Mouse (Mus musculus): ENCODE results near the gene Clec4g. TPM values are rescaled to one million over a fixed set of nuclear protein-coding genes. Genes with fewer than 3 reads are reported as not detected.
"Not testable (repeated sequence)": the region's sequence is repeated elsewhere in the genome, so short reads cannot be mapped to it uniquely, and the experiment has no call there.

Gene Clec4g
- polyA plus RNA-seq (2016; fragmentation: Nextera tagmentation; extraction: Ambion mirVana) = 3.7 and 5.0 TPM in 2 replicates

GRCm38 (mm10) chr8:3720551-3720950, at the start of gene Clec4g:
Gene Clec4g (minus strand): TSS chr8:3720651.
- no peak within 1 kb of the TSS for H3K27ac ChIP-seq (ENCODE audit: poor library complexity, severe bottlenecking)
- no peaks in the 10 kb centered on the region for H3K27me3 ChIP-seq (replicated peaks)
- 0 out of 2 replicates have a peak within 1 kb of the TSS, but pooled peaks have one; percentile 2 for H3K4me2 ChIP-seq
- no peaks in the 10 kb centered on the region for H3K36me3 ChIP-seq
- H3K4me3 ChIP-seq = no peak within 1 kb of the TSS
- H3K9me3 ChIP-seq (replicated peaks) = no peaks in the 10 kb centered on the region; the same call in 1 of the 2 replicates
- H3K9ac ChIP-seq = no peak within 1 kb of the TSS
- 58% methylated on average over 5 of the region's 5 CpGs for WGBS
- peaks cover 13% of the 10 kb centered on the region; the same call in 1 of the 2 replicates for H3K4me1 ChIP-seq (replicated peaks)
- no peak for ATAC-seq (ENCODE audit: insufficient number of reproducible peaks, low FRiP score)

- not testable (repeated sequence) for H3K4me2 ChIP-seq; H3K27ac ChIP-seq (ENCODE audit: poor library complexity, severe bottlenecking); H3K36me3 ChIP-seq; H3K9ac ChIP-seq; H3K4me1 ChIP-seq (replicated peaks); ATAC-seq (ENCODE audit: insufficient number of reproducible peaks, low FRiP score); H3K4me3 ChIP-seq; H3K27me3 ChIP-seq (replicated peaks)
- 79% methylated on average over 5 of the region's 5 CpGs for whole genome bisulfite sequencing
- peaks cover 40% of the 10 kb centered on the region for H3K9me3 ChIP-seq (replicated peaks)
Observed at GRCm38 (mm10) chr8:3768641-3769040, 48.2 kb upstream of the Clec4g start.

- WGBS = 72% methylated on average over 18 of the region's 18 CpGs
- no peaks in the 10 kb centered on the region for H3K36me3 ChIP-seq
- H3K4me2 ChIP-seq = no peak overlapping the region
- peaks cover 19% of the 10 kb centered on the region for H3K9me3 ChIP-seq (replicated peaks)
- no peak overlapping the region for H3K9ac ChIP-seq
- no peaks in the 10 kb centered on the region for H3K4me1 ChIP-seq (replicated peaks)
- no peaks in the 10 kb centered on the region for H3K27me3 ChIP-seq (replicated peaks)
- H3K27ac ChIP-seq (ENCODE audit: poor library complexity, severe bottlenecking) = no peak overlapping the region
- ATAC-seq (ENCODE audit: insufficient number of reproducible peaks, low FRiP score) = peak; percentile 100
- no peak overlapping the region for H3K4me3 ChIP-seq
Observed at GRCm38 (mm10) chr8:3754261-3754850, 33.9 kb upstream of the Clec4g start.

GRCm38 (mm10) chr8:3748761-3749160, 28.3 kb upstream of the Clec4g start, which contains the start of gene Cd209a:
Gene Cd209a (minus strand): TSS chr8:3748984.
- Histone ChIP-seq H3K4me2 (no peak within 1 kb of the TSS), H3K27ac (ENCODE audit: poor library complexity, severe bottlenecking) (no peak within 1 kb of the TSS), H3K27me3 (replicated peaks) (no peaks in the 10 kb centered on the region), H3K9me3 (replicated peaks) (peaks cover 19% of the 10 kb centered on the region), H3K4me3 (no peak within 1 kb of the TSS), H3K36me3 (no peaks in the 10 kb centered on the region), H3K9ac (no peak within 1 kb of the TSS), H3K4me1 (replicated peaks) (no peaks in the 10 kb centered on the region)
- WGBS = 72% methylated on average over 4 of the region's 4 CpGs
- ATAC-seq (ENCODE audit: insufficient number of reproducible peaks, low FRiP score) = no peak

GRCm38 (mm10) chr8:3736947-3737346, 16.5 kb upstream of the Clec4g start:
- no peaks in the 10 kb centered on the region for H3K36me3 ChIP-seq
- ATAC-seq (ENCODE audit: insufficient number of reproducible peaks, low FRiP score) = no peak
- no peak overlapping the region for H3K9ac ChIP-seq
- 78% methylated on average over 2 of the region's 2 CpGs for WGBS
- no peaks in the 10 kb centered on the region for H3K9me3 ChIP-seq (replicated peaks)
- H3K27ac ChIP-seq (ENCODE audit: poor library complexity, severe bottlenecking) = no peak overlapping the region
- no peak overlapping the region for H3K4me3 ChIP-seq
- no peaks in the 10 kb centered on the region for H3K27me3 ChIP-seq (replicated peaks)
- H3K4me1 ChIP-seq (replicated peaks) = no peaks in the 10 kb centered on the region
- H3K4me2 ChIP-seq = no peak overlapping the region

- H3K4me1 ChIP-seq (replicated peaks) = no peaks in the 10 kb centered on the region
- no peaks in the 10 kb centered on the region for H3K27me3 ChIP-seq (replicated peaks)
- 88% methylated on average over 2 of the region's 2 CpGs for WGBS
- H3K36me3 ChIP-seq = no peaks in the 10 kb centered on the region
- H3K4me3 ChIP-seq = no peak overlapping the region
- H3K9ac ChIP-seq = no peak overlapping the region
- no peak overlapping the region for H3K27ac ChIP-seq (ENCODE audit: poor library complexity, severe bottlenecking)
- H3K9me3 ChIP-seq (replicated peaks) = no peaks in the 10 kb centered on the region
- ATAC-seq (ENCODE audit: insufficient number of reproducible peaks, low FRiP score) = no peak
- no peak overlapping the region for H3K4me2 ChIP-seq
Observed at GRCm38 (mm10) chr8:3735599-3735998, 15.1 kb upstream of the Clec4g start.

- no peak overlapping the region for H3K9ac ChIP-seq
- H3K4me3 ChIP-seq = no peak overlapping the region
- H3K4me2 ChIP-seq = no peak overlapping the region
- H3K36me3 ChIP-seq = no peaks in the 10 kb centered on the region
- WGBS = 50% methylated on average over 1 of the region's 1 CpGs
- no peak overlapping the region for H3K27ac ChIP-seq (ENCODE audit: poor library complexity, severe bottlenecking)
- no peaks in the 10 kb centered on the region for H3K4me1 ChIP-seq (replicated peaks)
- ATAC-seq (ENCODE audit: insufficient number of reproducible peaks, low FRiP score) = no peak
- H3K9me3 ChIP-seq (replicated peaks) = no peaks in the 10 kb centered on the region
- no peaks in the 10 kb centered on the region for H3K27me3 ChIP-seq (replicated peaks)
Observed at GRCm38 (mm10) chr8:3734084-3734483, 13.6 kb upstream of the Clec4g start.

- H3K9ac ChIP-seq = no peak overlapping the region
- ATAC-seq (ENCODE audit: insufficient number of reproducible peaks, low FRiP score) = no peak
- 31% methylated on average over 1 of the region's 1 CpGs for WGBS
- no peaks in the 10 kb centered on the region for H3K27me3 ChIP-seq (replicated peaks)
- H3K4me3 ChIP-seq = no peak overlapping the region
- H3K4me1 ChIP-seq (replicated peaks) = peaks cover 13% of the 10 kb centered on the region; the same call in 1 of the 2 replicates
- H3K27ac ChIP-seq (ENCODE audit: poor library complexity, severe bottlenecking) = no peak overlapping the region
- H3K36me3 ChIP-seq = no peaks in the 10 kb centered on the region
- H3K4me2 ChIP-seq = no peak overlapping the region
- H3K9me3 ChIP-seq (replicated peaks) = no peaks in the 10 kb centered on the region; the same call in 1 of the 2 replicates
Observed at GRCm38 (mm10) chr8:3721041-3721440, 590 bp upstream of the Clec4g start.

- Histone ChIP-seq H3K27ac (ENCODE audit: poor library complexity, severe bottlenecking) (no peak overlapping the region), H3K4me1 (replicated peaks) (peaks cover 13% of the 10 kb centered on the region; the same call in 1 of the 2 replicates), H3K9me3 (replicated peaks) (no peaks in the 10 kb centered on the region), H3K36me3 (no peaks in the 10 kb centered on the region), H3K4me3 (no peak overlapping the region), H3K4me2 (no peak overlapping the region), H3K9ac (no peak overlapping the region), H3K27me3 (replicated peaks) (no peaks in the 10 kb centered on the region)
- ATAC-seq (ENCODE audit: insufficient number of reproducible peaks, low FRiP score) = peak; percentile 41; the same call in 1 of the 2 replicates
- WGBS = 16% methylated on average over 14 of the region's 14 CpGs
Observed at GRCm38 (mm10) chr8:3718559-3718958, 1.9 kb downstream of the Clec4g start.

GRCm38 (mm10) chr8:3717321-3717954, 3.0 kb downstream of the Clec4g start:
- H3K36me3 ChIP-seq = no peaks in the 10 kb centered on the region
- no peak overlapping the region for H3K9ac ChIP-seq
- peaks cover 13% of the 10 kb centered on the region; the same call in 1 of the 2 replicates for H3K4me1 ChIP-seq (replicated peaks)
- H3K9me3 ChIP-seq (replicated peaks) = no peaks in the 10 kb centered on the region
- no peak overlapping the region for H3K4me3 ChIP-seq
- H3K27me3 ChIP-seq (replicated peaks) = no peaks in the 10 kb centered on the region
- WGBS = 43% methylated on average over 12 of the region's 12 CpGs
- H3K4me2 ChIP-seq = no peak overlapping the region
- H3K27ac ChIP-seq (ENCODE audit: poor library complexity, severe bottlenecking) = peak overlapping the region; percentile 61; the same call in 1 of the 2 replicates
- ATAC-seq (ENCODE audit: insufficient number of reproducible peaks, low FRiP score) = peak; percentile 54

- Histone ChIP-seq H3K9me3 (replicated peaks) (no peaks in the 10 kb centered on the region), H3K27me3 (replicated peaks) (no peaks in the 10 kb centered on the region), H3K9ac (no peak overlapping the region), H3K4me2 (no peak overlapping the region), H3K36me3 (no peaks in the 10 kb centered on the region), H3K27ac (ENCODE audit: poor library complexity, severe bottlenecking) (peak overlapping the region; percentile 23; the same call in 1 of the 2 replicates), H3K4me1 (replicated peaks) (0 out of 2 replicates have a peak, but pooled peaks cover 4% of the 10 kb centered on the region), H3K4me3 (no peak overlapping the region)
- no peak for ATAC-seq (ENCODE audit: insufficient number of reproducible peaks, low FRiP score)
- 42% methylated on average over 2 of the region's 2 CpGs for WGBS
Observed at GRCm38 (mm10) chr8:3711646-3712045, 8.8 kb downstream of the Clec4g start.

All from heart, embryonic 12.5 days (tissue).